Mouse (Mus musculus): ENCODE data around the gene BC048403.

- TF ChIP-seq CTCF (IDR thresholded peaks at IDR 0.05) (peak; percentile 40), EP300 (IDR thresholded peaks at IDR 0.05) (no peak)
Measured at GRCm38 (mm10) chr10:121764469-121765173, 24.9 kb downstream of the BC048403 start.

Data from lung, postnatal 0 days (tissue).